Mouse (Mus musculus) midbrain, embryonic 16.5 days (tissue): Measurements from ENCODE around the gene Timd2. TPM values are rescaled to one million over a fixed set of nuclear protein-coding genes. Genes with fewer than 3 reads are reported as not detected.
A peak's percentile ranks its signal among the peaks of the same experiment; 100 is the strongest.
"Not testable (repeated sequence)": the region's sequence is repeated elsewhere in the genome, so short reads cannot be mapped to it uniquely, and the experiment has no call there.

ENCODE experiments used
- ATAC-seq: fragments of 200-750 bp; cut with Nextera tagmentation; 2 replicates; pipeline ENCODE4 v1.8.0; 2017; ENCODE audit warnings: moderate TSS enrichment
- H3K27ac ChIP-seq: fragments of 300-500 bp; sonication (generic); 2 replicates; pipeline ENCODE4 v1.5.1; 2014; ENCODE audit warnings: mild to moderate bottlenecking, low read length, mixed read lengths
- H3K27me3 ChIP-seq: fragments of 300-500 bp; sonication (generic); 2 replicates; pipeline ENCODE4 v1.6.1; 2014; ENCODE audit warnings: low read depth, low read length, mixed read lengths; ENCODE audit not compliant: control insufficient read depth, insufficient read depth
- H3K36me3 ChIP-seq: fragments of 300-500 bp; sonication (generic); 2 replicates; pipeline ENCODE4 v1.6.1; 2014; ENCODE audit warnings: mild to moderate bottlenecking, low read length, moderate library complexity, mixed read lengths; ENCODE audit not compliant: control insufficient read depth, insufficient read depth
- H3K4me1 ChIP-seq: fragments of 300-500 bp; sonication (generic); 2 replicates; pipeline ENCODE4 v1.6.1; 2014; ENCODE audit warnings: mild to moderate bottlenecking, low read length, mixed read lengths; ENCODE audit not compliant: control insufficient read depth, insufficient read depth
- H3K4me2 ChIP-seq: fragments of 300-500 bp; sonication (generic); 2 replicates; pipeline ENCODE4 v1.6.1; 2014; ENCODE audit warnings: mild to moderate bottlenecking, low read length, mixed read lengths
- H3K4me3 ChIP-seq: fragments of 300-500 bp; sonication (generic); 2 replicates; pipeline ENCODE4 v1.5.1; 2014; ENCODE audit warnings: low read depth, mild to moderate bottlenecking, low read length, moderate library complexity, mixed read lengths
- H3K9ac ChIP-seq: fragments of 300-500 bp; sonication (generic); 2 replicates; pipeline ENCODE4 v1.6.1; 2014; ENCODE audit warnings: low read depth, low read length, mixed read lengths
- H3K9me3 ChIP-seq: fragments of 300-500 bp; sonication (generic); replicated peaks from 2 replicates; pipeline ENCODE4 v1.6.1; 2014; ENCODE audit warnings: mild to moderate bottlenecking, low read length, mixed read lengths; ENCODE audit not compliant: control insufficient read depth, poor library complexity, severe bottlenecking
- WGBS: fragments of 180-500 bp; shearing (Covaris S2); extraction: QIAGEN DNeasy Blood & Tissue Kit; methylation state at CpG from one replicate; pipeline ENCODE4 v1.1.7; 2014; 5-methylcytosine and 5-hydroxymethylcytosine counted together
- polyA plus RNA-seq: library from polyadenylated mRNA; unstranded; fragments of >200 nt; fragmentation: Nextera tagmentation; extraction: Ambion mirVana; gene quantifications from 2 replicates; pipeline ENCODE4 v1.2.1, GENCODE M21; 2015

Gene Timd2
- polyA plus RNA-seq, 1 experiment from 2014 or later, result not detected

DNA sequence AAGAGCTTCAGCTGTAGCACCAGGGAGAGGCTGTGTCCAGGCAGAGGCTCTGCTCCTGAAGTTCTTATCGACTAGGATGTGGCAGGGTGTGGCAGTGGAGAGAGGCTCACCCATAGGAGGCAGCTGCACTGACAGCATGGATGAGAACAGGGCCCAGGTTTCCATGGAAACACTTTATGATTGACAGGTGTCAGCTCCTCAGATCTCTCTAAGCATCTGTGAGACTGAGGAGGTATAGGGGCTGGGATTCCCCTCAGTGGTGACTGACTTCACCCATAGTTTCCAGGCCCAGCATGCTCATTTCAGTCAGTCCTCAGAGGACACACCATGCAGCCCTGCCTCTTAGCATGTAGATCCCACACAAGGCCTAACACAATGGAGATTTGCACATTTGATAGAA, 24.0 kb downstream of the Timd2 start:
- 64% methylated on average over 1 of the region's 1 CpGs for WGBS
- no peak overlapping the region for H3K4me3 ChIP-seq
- H3K27ac ChIP-seq, result no peak overlapping the region
- H3K4me2 ChIP-seq, result no peak overlapping the region
- H3K9me3 ChIP-seq, result no peaks in the 10 kb centered on the region
- no peaks in the 10 kb centered on the region for H3K27me3 ChIP-seq
- H3K9ac ChIP-seq, result no peak overlapping the region
- H3K4me1 ChIP-seq, result no peaks in the 10 kb centered on the region
- no peaks in the 10 kb centered on the region for H3K36me3 ChIP-seq
- no peak for ATAC-seq

DNA sequence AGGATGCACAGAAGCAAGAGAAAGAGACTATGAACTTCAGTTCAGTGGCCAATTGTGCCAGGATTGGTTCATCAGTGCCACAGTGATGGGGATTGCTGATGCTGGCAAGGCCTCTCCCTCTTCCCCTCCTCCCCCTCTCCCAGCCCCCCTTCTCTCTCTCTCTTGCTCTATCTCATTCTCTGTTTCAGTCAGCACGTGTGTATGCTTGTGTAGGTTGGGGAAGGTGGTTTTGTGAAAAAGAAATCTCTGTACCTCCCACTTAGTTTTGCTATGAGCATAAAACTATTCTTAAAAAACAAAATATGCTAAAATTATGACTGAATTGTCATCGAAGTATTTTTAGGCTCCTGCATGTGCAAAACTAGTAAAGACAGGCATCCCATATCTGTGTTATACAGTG, 38.9 kb downstream of the Timd2 start:
- Histone ChIP-seq H3K4me2 (no peak overlapping the region), H3K9me3 (no peaks in the 10 kb centered on the region), H3K27me3 (no peaks in the 10 kb centered on the region), H3K36me3 (no peaks in the 10 kb centered on the region), H3K4me3 (no peak overlapping the region), H3K27ac (no peak overlapping the region), H3K9ac (no peak overlapping the region), H3K4me1 (no peaks in the 10 kb centered on the region)
- no peak for ATAC-seq
- WGBS, result 70% methylated on average over 2 of the region's 2 CpGs

DNA sequence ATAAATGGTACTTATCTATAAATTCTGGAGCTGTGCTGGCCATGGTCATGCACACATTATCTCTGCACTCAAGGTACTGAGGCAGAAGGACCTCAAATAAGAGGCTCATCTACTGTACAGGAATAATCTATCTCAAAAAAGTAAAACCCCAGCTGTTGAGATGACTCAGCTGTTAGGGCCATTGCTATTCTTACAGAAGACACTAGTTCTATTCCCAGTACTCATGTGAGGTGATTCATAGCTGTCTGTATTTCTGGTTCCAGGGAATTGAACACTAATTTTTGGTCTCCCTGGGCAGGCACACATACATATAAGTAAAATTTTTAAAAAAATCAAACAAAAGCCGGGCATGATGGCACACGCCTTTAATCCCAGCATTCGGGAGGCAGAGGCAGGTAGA, 39.8 kb downstream of the Timd2 start:
- Histone ChIP-seq H3K9ac (no peak overlapping the region), H3K4me1 (no peaks in the 10 kb centered on the region), H3K9me3 (no peaks in the 10 kb centered on the region), H3K4me2 (no peak overlapping the region), H3K4me3 (no peak overlapping the region), H3K27ac (no peak overlapping the region), H3K36me3 (no peaks in the 10 kb centered on the region), H3K27me3 (no peaks in the 10 kb centered on the region)
- no peak for ATAC-seq
- 97% methylated on average over 3 of the region's 3 CpGs for whole genome bisulfite sequencing

DNA sequence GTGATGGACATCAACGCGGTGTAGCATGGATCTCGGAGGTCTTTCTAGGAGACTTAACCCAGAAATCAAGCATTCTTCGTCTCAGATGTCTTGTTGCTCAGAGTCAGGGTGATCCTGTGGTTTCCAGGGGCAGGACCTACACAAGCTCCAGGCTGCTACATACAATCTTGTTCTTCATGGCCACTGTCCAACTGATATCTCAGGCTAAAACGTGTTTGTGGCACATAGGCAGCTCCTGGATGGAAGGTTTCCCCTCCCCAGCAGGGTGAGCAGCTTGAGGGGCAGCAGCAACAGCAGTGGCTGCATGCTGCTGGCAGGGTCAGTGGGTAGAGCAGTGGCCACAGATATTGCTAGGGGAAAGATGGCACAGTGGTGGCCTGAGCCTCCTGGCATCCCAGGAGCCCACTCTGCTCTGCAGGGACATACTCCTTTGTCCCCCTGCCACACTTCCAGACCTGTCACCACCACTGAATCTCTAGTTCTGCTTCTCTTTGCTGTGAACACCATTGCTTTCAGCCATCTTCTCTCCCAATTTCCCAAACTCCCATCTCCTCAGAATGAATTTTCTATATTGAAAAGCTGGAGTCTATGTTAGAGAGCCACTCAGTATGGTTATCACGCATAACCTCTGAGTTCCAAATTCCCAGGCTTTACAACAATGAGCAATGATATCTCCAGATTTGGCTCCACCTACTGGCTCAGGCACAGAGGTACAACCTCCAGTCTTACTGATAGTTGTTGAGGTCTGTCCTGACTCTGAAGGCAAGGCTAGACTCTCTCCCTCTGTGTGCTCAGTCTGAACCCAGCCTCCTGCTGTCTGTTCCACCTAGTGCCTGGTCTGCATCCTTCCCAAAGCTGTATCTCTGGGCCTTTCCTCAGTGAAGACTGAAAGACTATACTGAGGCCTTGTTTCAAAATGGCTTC, 41.0 kb downstream of the Timd2 start:
- H3K9me3 ChIP-seq, result no peaks in the 10 kb centered on the region
- no peak overlapping the region for H3K27ac ChIP-seq
- H3K4me2 ChIP-seq, result no peak overlapping the region
- no peak overlapping the region for H3K9ac ChIP-seq
- H3K27me3 ChIP-seq, result no peaks in the 10 kb centered on the region
- H3K4me3 ChIP-seq, result no peak overlapping the region
- no peaks in the 10 kb centered on the region for H3K36me3 ChIP-seq
- no peaks in the 10 kb centered on the region for H3K4me1 ChIP-seq
- ATAC-seq, result peak; percentile 83
- 68% methylated on average over 6 of the region's 6 CpGs for WGBS

DNA sequence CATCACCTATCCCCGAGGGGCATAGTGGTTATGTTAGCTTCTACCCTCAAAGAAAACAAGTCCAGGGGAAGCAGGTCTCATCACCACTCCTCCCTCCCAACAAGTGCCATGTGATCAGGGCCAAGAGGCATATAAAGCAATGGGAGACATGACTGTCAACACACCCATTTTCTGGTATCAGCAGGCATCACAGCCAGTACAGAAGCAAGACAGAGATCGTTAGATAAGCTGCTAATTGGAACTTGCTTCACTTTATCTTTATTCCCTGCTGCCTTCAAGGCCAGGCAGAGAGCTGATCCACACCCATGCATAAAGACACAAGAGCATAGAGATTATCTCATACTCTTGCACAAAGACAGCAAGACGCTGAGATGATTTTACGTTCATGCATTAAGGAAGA, 43.6 kb downstream of the Timd2 start:
- no peaks in the 10 kb centered on the region for H3K4me1 ChIP-seq
- no peak overlapping the region for H3K27ac ChIP-seq
- H3K4me2 ChIP-seq, result no peak overlapping the region
- no peaks in the 10 kb centered on the region for H3K9me3 ChIP-seq
- H3K36me3 ChIP-seq, result no peaks in the 10 kb centered on the region
- H3K27me3 ChIP-seq, result no peaks in the 10 kb centered on the region
- H3K9ac ChIP-seq, result no peak overlapping the region
- no peak for ATAC-seq
- 68% methylated on average over 4 of the region's 4 CpGs for WGBS
- H3K4me3 ChIP-seq, result no peak overlapping the region

DNA sequence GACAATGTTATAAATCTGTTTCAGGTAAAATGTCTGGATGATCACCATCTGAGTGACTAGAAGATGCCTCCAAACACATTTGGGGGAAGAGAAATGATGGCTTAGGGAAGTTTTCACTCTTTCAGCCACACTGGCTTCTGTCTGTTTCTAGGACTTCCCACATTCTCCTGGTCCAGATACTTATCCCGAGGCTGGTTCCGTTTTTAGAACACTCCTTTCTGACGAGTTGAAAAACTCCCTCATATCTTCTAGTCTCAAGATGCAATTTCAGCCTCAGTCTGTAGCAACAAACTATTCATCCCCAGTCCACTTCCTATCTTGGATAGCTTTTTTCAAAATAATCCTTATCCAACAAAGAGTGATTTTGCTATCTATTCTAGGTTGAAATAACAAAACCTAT, 54.4 kb downstream of the Timd2 start:
- no peaks in the 10 kb centered on the region for H3K36me3 ChIP-seq
- no peak overlapping the region for H3K27ac ChIP-seq
- no peak overlapping the region for H3K4me3 ChIP-seq
- H3K27me3 ChIP-seq, result no peaks in the 10 kb centered on the region
- no peaks in the 10 kb centered on the region for H3K9me3 ChIP-seq
- no peak for ATAC-seq
- WGBS, result 88% methylated on average over 3 of the region's 3 CpGs
- no peaks in the 10 kb centered on the region for H3K4me1 ChIP-seq
- H3K4me2 ChIP-seq, result no peak overlapping the region
- no peak overlapping the region for H3K9ac ChIP-seq

DNA sequence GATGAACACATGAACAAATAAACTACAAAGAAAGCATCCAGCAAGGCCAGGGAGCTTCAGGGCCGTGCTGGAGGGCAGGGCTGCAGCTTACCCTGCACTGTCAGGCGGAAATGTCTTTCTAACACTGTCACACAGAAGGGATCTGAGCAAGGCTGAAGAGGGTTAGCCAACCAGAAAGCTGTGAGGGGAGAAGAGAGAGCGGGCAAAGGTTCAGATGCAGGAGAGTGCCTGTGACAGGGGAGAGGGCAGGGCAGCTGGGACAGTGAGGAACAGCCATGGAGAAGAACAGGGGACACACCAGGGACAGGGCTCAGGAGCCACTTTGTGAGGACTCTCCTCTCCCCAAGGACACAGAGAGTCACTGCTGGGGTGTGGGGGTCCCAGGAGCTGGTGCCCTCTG, 57.2 kb downstream of the Timd2 start:
- H3K27me3 ChIP-seq, H3K4me2 ChIP-seq, H3K9ac ChIP-seq, H3K27ac ChIP-seq, H3K9me3 ChIP-seq, H3K4me3 ChIP-seq, ATAC-seq, H3K4me1 ChIP-seq, H3K36me3 ChIP-seq: not testable (repeated sequence)
- WGBS, result 21% methylated on average over 3 of the region's 3 CpGs

DNA sequence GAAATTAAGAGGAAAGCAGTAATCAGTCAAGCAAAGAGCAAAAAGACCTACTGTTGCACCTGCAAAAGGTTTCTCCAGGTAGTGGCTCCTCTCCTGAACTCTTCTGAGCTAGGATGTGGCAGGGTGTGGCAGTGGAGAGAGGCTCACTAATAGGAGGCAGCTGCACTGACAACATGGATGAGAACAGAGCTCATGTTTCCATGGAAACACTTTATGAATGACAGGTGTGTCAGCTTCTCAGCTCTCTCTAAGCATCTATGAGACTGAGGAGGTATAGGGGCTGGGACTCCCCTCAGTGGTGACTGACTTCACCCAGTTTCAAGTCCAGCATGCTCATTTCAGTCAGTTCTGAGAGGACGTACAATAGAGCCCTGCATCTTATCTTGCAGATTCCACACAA, 62.0 kb downstream of the Timd2 start:
- WGBS, result 58% methylated on average over 1 of the region's 1 CpGs
- Histone ChIP-seq H3K27me3 (no peaks in the 10 kb centered on the region), H3K36me3 (no peaks in the 10 kb centered on the region), H3K9ac (no peak overlapping the region), H3K9me3 (no peaks in the 10 kb centered on the region), H3K4me2 (no peak overlapping the region), H3K27ac (no peak overlapping the region), H3K4me3 (no peak overlapping the region), H3K4me1 (no peaks in the 10 kb centered on the region)
- peak; percentile 81 for ATAC-seq

DNA sequence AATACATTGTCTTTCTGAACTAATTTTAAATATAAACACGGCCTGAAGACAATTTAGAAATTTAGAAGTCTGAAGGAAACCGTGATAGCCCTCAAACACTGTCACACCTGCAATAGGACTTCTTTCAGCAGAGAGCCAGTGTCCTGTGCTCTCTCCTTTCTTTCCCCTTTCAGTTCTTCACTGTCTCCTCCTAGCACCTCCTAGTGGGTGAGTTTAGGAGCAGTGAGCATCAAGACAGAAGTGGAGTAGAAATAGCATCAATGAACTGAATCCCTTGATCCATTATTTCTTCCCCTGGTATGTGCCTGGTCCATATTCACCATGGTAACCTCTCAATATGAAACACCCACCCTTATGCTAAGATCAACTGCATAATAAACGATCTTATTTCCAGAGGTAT, 70.3 kb downstream of the Timd2 start:
- no peaks in the 10 kb centered on the region for H3K9me3 ChIP-seq
- no peaks in the 10 kb centered on the region for H3K4me1 ChIP-seq
- H3K4me3 ChIP-seq, result no peak overlapping the region
- no peaks in the 10 kb centered on the region for H3K36me3 ChIP-seq
- WGBS, result 87% methylated on average over 3 of the region's 3 CpGs
- H3K27me3 ChIP-seq, result no peaks in the 10 kb centered on the region
- H3K4me2 ChIP-seq, result no peak overlapping the region
- ATAC-seq, result no peak
- no peak overlapping the region for H3K27ac ChIP-seq
- no peak overlapping the region for H3K9ac ChIP-seq
